8 mouse cellular contexts compared by ENCODE assay signal in genomic region chr9:32715806-32716466, GRCm38 (mm10).
DNase-seq lines count a peak whose midpoint lies in the region; ATAC-seq and TF ChIP-seq lines count a peak whose summit lies in the region.

No protein-coding gene starts in this region.

- no peak for ATAC-seq in intestine, embryonic 14.5 days (replicated peaks; ENCODE audit: low FRiP score, low TSS enrichment, low read depth)
- no peak for ATAC-seq in intestine, postnatal 0 days
- peak; percentile 66 for ATAC-seq in intestine, embryonic 16.5 days

- H3K27ac ChIP-seq in intestine, embryonic 14.5 days (ENCODE audit: low read depth), result peak overlapping the region; percentile 1; the same call in 1 of the 2 replicates
- no peak overlapping the region for H3K27ac ChIP-seq in intestine, postnatal 0 days (ENCODE audit: low read depth, low read length)
- H3K27ac ChIP-seq in intestine, embryonic 16.5 days (ENCODE audit: low read length), result peak overlapping the region; percentile 53

- H3K9me3 ChIP-seq in intestine, embryonic 14.5 days (ENCODE audit: control insufficient read depth, low read length), result no peaks in the 10 kb centered on the region
- no peaks in the 10 kb centered on the region for H3K9me3 ChIP-seq in intestine, postnatal 0 days (ENCODE audit: control insufficient read depth)
- H3K9me3 ChIP-seq in intestine, embryonic 16.5 days (ENCODE audit: control insufficient read depth, low read length), result no peaks in the 10 kb centered on the region

- H3K4me3 ChIP-seq in intestine, embryonic 14.5 days (ENCODE audit: low read depth, low read length), result no peak overlapping the region
- H3K4me3 ChIP-seq in intestine, postnatal 0 days (ENCODE audit: low read depth, low read length), result no peak overlapping the region
- H3K4me3 ChIP-seq in intestine, embryonic 16.5 days (ENCODE audit: low read length), result no peak overlapping the region

- no peaks in the 10 kb centered on the region for H3K27me3 ChIP-seq in intestine, embryonic 14.5 days (replicated peaks; ENCODE audit: control insufficient read depth, insufficient read depth, low read length)
- H3K27me3 ChIP-seq in intestine, postnatal 0 days (replicated peaks; ENCODE audit: control insufficient read depth, insufficient read depth, low read length), result no peaks in the 10 kb centered on the region
- no peaks in the 10 kb centered on the region for H3K27me3 ChIP-seq in intestine, embryonic 16.5 days (replicated peaks; ENCODE audit: control insufficient read depth, insufficient read depth, low read length)

- H3K4me2 ChIP-seq in intestine, embryonic 14.5 days (ENCODE audit: low read length), result no peak overlapping the region
- no peak overlapping the region for H3K4me2 ChIP-seq in intestine, postnatal 0 days (replicated peaks; ENCODE audit: low read depth)
- H3K4me2 ChIP-seq in intestine, embryonic 16.5 days (ENCODE audit: low read depth, low read length), result no peak overlapping the region

- WGBS in intestine, embryonic 14.5 days, result 48% methylated on average over 9 of the region's 9 CpGs
- WGBS in intestine, postnatal 0 days, result 50% methylated on average over 9 of the region's 9 CpGs
- WGBS in intestine, embryonic 16.5 days, result 52% methylated on average over 9 of the region's 9 CpGs

- peaks cover 80% of the 10 kb centered on the region for H3K4me1 ChIP-seq in intestine, embryonic 14.5 days (replicated peaks; ENCODE audit: control insufficient read depth, insufficient read depth, low read length)
- H3K4me1 ChIP-seq in intestine, postnatal 0 days (replicated peaks; ENCODE audit: control insufficient read depth, insufficient read depth, low read length), result no peaks in the 10 kb centered on the region; the same call in 1 of the 2 replicates
- peaks cover 64% of the 10 kb centered on the region for H3K4me1 ChIP-seq in intestine, embryonic 16.5 days (ENCODE audit: control insufficient read depth, insufficient read depth, low read length)

- DNase-seq in intestine, embryonic 14.5 days (ENCODE audit: low spot score), result no peak
- DNase-seq in cerebellum, adult 11-12 months, result peak; percentile 61
- peak; percentile 99 for DNase-seq in heart, adult 11 months
- peak; percentile 85 for DNase-seq in lung, postnatal 36 days
- no peak for DNase-seq in ovary, postnatal 36 days (ENCODE audit: low spot score)
- no peak for DNase-seq in thymus, postnatal 25 days

- H3K36me3 ChIP-seq in intestine, embryonic 14.5 days (ENCODE audit: control insufficient read depth, insufficient read depth, low read length), result 0 out of 2 replicates have a peak, but pooled peaks cover 5% of the 10 kb centered on the region
- no peaks in the 10 kb centered on the region for H3K36me3 ChIP-seq in intestine, postnatal 0 days (ENCODE audit: control insufficient read depth, insufficient read depth)
- no peaks in the 10 kb centered on the region for H3K36me3 ChIP-seq in intestine, embryonic 16.5 days (ENCODE audit: control insufficient read depth, insufficient read depth, low read length)

- H3K9ac ChIP-seq in intestine, embryonic 14.5 days (ENCODE audit: low read length), result no peak overlapping the region
- no peak overlapping the region for H3K9ac ChIP-seq in intestine, postnatal 0 days (ENCODE audit: low read depth, low read length)
- no peak overlapping the region for H3K9ac ChIP-seq in intestine, embryonic 16.5 days (ENCODE audit: low read depth, low read length)

- no peak for TF ChIP-seq CTCF in intestine, postnatal 0 days (IDR thresholded peaks at IDR 0.05; ENCODE audit: low read depth)

Comparison
In these comparisons a context has a peak if more than half of its experiments do, and no peak if none do; other contexts are left out.
1. DNase-seq: peak in cerebellum, adult 11-12 months (single experiment), heart, adult 11 months (single experiment) and lung, postnatal 36 days (single experiment); none in intestine, embryonic 14.5 days (single experiment), ovary, postnatal 36 days (single experiment) and thymus, postnatal 25 days (single experiment).